Mouse (Mus musculus): ENCODE measurements at regions not wholly inside any gene's neighbourhood (a gene's known extent, or its start where the extent isn't known, plus 50 kb on each side); places are given as distances from the start of the nearest gene placed in this dataset.

GRCm38 (mm10) chr17:4199698-4200153 lies 503.7 kb upstream of the Nox3 start:
- DNase-seq = peak; percentile 59

- no peak for DNase-seq
Measured at GRCm38 (mm10) chr17:4201300-4201699, 505.2 kb upstream of the Nox3 start.

- no peak for DNase-seq
Measured at GRCm38 (mm10) chr17:4208142-4208925, 512.3 kb upstream of the Nox3 start.

- no peak for DNase-seq
Measured at GRCm38 (mm10) chr17:4209650-4210049, 513.6 kb upstream of the Nox3 start.

GRCm38 (mm10) chr17:4212586-4212985 lies 516.5 kb upstream of the Nox3 start:
- DNase-seq = no peak

GRCm38 (mm10) chr17:4214970-4215369 lies 518.9 kb upstream of the Nox3 start:
- DNase-seq = no peak

- DNase-seq = no peak
Measured at GRCm38 (mm10) chr17:4216203-4216602, 520.1 kb upstream of the Nox3 start.

- DNase-seq = no peak
Measured at GRCm38 (mm10) chr17:4216750-4217149, 520.7 kb upstream of the Nox3 start.

GRCm38 (mm10) chr17:4220661-4221360 lies 524.8 kb upstream of the Nox3 start:
- peak; percentile 45 for DNase-seq

- peak; percentile 78 for DNase-seq
Measured at GRCm38 (mm10) chr17:4227889-4228288, 531.8 kb upstream of the Nox3 start.

GRCm38 (mm10) chr17:4229969-4230368 lies 533.9 kb upstream of the Nox3 start:
- DNase-seq = no peak

GRCm38 (mm10) chr17:4250476-4250875 lies 554.4 kb upstream of the Nox3 start:
- DNase-seq = peak; percentile 67

GRCm38 (mm10) chr17:4265471-4265870 lies 569.4 kb upstream of the Nox3 start:
- no peak for DNase-seq

GRCm38 (mm10) chr17:4265946-4266345 lies 569.9 kb upstream of the Nox3 start:
- peak; percentile 22 for DNase-seq

GRCm38 (mm10) chr17:4266487-4266886 lies 570.4 kb upstream of the Nox3 start:
- no peak for DNase-seq

- peak; percentile 76 for DNase-seq
Measured at GRCm38 (mm10) chr17:4268380-4268779, 572.3 kb upstream of the Nox3 start.

GRCm38 (mm10) chr17:4272456-4272855 lies 576.4 kb upstream of the Nox3 start:
- no peak for DNase-seq

GRCm38 (mm10) chr17:4276722-4277121 lies 580.7 kb upstream of the Nox3 start:
- no peak for DNase-seq

- no peak for DNase-seq
Measured at GRCm38 (mm10) chr17:4278239-4278827, 582.3 kb upstream of the Nox3 start.

- no peak for DNase-seq
Measured at GRCm38 (mm10) chr17:4281451-4281850, 585.4 kb upstream of the Nox3 start.

- DNase-seq = peak; percentile 25
Measured at GRCm38 (mm10) chr17:4291418-4291817, 595.4 kb upstream of the Nox3 start.

GRCm38 (mm10) chr17:4296521-4297155 lies 600.6 kb upstream of the Nox3 start:
- DNase-seq = peak; percentile 48

GRCm38 (mm10) chr17:4297156-4297535 lies 601.1 kb upstream of the Nox3 start:
- DNase-seq = no peak

Measured in kidney, adult 9 months (tissue).